Mouse (Mus musculus) brown adipose tissue, adult 24 weeks (tissue): ENCODE results near the gene Vps45. TPM values are rescaled to one million over a fixed set of nuclear protein-coding genes. Genes with fewer than 3 reads are reported as not detected.
"Not testable (repeated sequence)": the region's sequence is repeated elsewhere in the genome, so short reads cannot be mapped to it uniquely, and the experiment has no call there.

Source experiments
- H3K27ac ChIP-seq: fragments of 200-500 bp; replicated peaks from 2 replicates; pipeline ENCODE4 v1.5.1; 2012; ENCODE audit warnings: low read depth, mild to moderate bottlenecking, low read length
- H3K4me1 ChIP-seq: fragments of 200-500 bp; 2 replicates; pipeline ENCODE4 v1.6.1; 2012; ENCODE audit warnings: low read length, mixed read lengths; ENCODE audit not compliant: control insufficient read depth, insufficient read depth, insufficient read length
- H3K4me3 ChIP-seq: fragments of 200-500 bp; 2 replicates; pipeline ENCODE4 v1.5.1; 2012; ENCODE audit warnings: low read depth, mild to moderate bottlenecking, low read length, moderate library complexity; ENCODE audit not compliant: insufficient read depth
- polyA plus RNA-seq: library from polyadenylated mRNA; stranded (reverse); fragments of >200 nt; gene quantifications from 2 replicates; pipeline ENCODE4 v1.2.4, GENCODE M21; 2012; ENCODE audit not compliant: missing spikeins, insufficient read depth, insufficient read length

The Vps45 gene
- polyA plus RNA-seq, 1 experiment: 23.7 TPM

DNA sequence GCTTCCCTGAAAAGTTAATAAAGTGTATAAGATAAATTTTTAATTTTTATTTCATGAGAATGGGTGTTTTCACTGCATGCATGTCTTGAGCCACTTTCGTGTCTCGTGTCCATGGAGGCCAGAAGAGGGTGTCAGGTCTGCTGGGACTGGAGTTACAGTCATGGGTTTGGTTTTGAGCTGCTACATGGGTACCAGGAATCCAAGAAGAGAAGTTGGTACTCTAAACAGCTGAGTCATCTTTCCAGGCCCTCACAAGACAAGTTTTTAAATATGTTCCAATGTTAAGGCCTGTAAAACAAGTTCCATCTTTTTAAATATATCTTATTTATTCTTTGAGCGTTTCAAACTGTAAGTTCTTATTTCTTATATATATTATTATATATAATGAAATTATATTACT lies 6.0 kb upstream of the Vps45 start:
- H3K4me1 ChIP-seq: no peaks in the 10 kb centered on the region
- no peak overlapping the region for H3K27ac ChIP-seq
- H3K4me3 ChIP-seq: no peak overlapping the region

DNA sequence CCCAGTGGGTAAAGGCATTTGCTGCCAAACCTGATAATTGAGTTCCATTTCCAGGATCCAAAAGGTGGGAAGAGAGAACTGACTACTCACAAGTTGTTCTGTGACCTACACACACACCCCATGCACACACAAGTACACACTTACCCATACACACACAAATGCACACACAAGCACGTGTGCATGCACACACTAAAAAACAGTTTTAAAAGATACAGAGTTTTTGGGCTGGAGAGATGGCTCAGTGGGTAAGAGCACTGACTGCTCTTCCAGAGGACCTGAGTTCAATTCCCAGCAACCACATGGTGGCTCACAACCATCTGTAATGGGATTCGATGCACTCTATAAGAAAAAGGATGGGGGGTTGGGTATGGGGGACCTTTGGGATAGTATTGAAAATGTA lies 5.0 kb upstream of the Vps45 start:
- Histone ChIP-seq H3K4me3 (no peak overlapping the region), H3K4me1 (no peaks in the 10 kb centered on the region), H3K27ac (no peak overlapping the region)

DNA sequence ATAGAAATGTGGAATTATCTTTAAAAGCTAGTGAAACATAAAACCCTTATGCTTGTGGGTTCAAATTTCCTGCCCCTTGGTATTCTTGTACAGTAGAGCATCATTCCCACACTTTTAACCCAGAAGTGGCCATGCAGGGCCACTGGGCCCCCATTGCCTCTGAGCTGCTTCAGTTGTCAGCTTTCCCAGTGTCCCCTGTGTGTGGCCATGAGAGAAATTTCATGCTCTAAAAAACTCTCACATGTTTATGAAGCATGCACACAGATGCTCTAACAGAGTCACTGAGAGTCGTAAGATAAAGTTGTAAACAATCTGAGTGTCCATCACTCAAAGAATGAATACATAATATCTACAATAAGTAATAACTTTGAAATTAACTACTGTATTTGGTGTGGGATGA lies 1.9 kb upstream of the Vps45 start:
- Histone ChIP-seq H3K4me3 (no peak overlapping the region), H3K4me1 (no peaks in the 10 kb centered on the region), H3K27ac (no peak overlapping the region)

DNA sequence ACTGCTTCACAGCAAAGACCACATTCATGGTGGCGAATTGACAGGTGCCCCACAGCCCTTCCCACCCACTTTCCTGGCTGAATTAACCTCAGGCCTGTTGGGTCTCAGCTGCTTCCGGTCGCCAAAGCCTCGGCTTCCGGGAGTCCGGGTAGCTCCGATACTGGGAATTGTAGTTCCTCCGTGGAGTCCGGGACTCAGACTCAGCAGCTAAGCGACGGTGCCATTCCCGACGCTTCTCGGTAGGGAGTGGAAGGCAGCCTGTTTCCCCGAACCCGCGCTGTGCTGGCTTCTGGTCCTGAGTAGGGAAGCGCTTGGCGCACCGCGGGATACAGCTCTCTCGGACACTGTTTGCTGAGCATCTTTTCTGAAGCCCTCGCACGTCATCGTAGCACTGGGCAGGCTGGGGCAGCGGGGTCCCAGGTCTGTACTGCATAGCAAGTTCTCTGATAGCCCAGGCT lies 490 bp downstream of the Vps45 start:
- Histone ChIP-seq H3K27ac (peak overlapping the region; percentile 53), H3K4me1 (no peaks in the 10 kb centered on the region), H3K4me3 (peak overlapping the region; percentile 80)

DNA sequence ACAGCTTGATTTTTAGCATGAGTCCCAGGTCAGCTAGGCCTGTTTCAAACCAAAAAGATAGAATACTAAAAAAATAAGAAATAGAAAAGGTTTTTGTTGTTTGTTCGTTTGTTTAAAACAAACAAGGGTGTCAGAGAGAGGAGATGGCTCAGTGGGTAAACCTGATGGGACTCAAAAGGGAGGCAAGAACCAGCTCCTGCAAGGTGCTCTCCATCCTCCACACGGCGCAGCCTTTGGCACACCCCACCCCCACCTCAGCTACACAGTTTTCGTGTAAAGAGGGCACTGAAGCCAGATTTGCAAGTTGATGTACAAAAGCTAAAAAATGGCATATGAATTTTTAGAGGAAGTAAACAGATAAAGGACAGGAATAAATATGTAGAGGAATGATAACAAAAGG lies 2.2 kb downstream of the Vps45 start:
- no peak overlapping the region for H3K4me3 ChIP-seq
- H3K27ac ChIP-seq: no peak overlapping the region
- no peaks in the 10 kb centered on the region for H3K4me1 ChIP-seq

GRCm38 (mm10) chr3:96055294-96055693 lies 3.0 kb downstream of the Vps45 start:
- H3K27ac ChIP-seq: no peak overlapping the region
- no peaks in the 10 kb centered on the region for H3K4me1 ChIP-seq
- H3K4me3 ChIP-seq: no peak overlapping the region

- Histone ChIP-seq H3K27ac (no peak overlapping the region), H3K4me1 (no peaks in the 10 kb centered on the region), H3K4me3 (no peak overlapping the region)
These were observed 6.4 kb downstream of the Vps45 start for GRCm38 (mm10) chr3:96051839-96052238.

- H3K4me3 ChIP-seq: no peak overlapping the region
- no peaks in the 10 kb centered on the region for H3K4me1 ChIP-seq
These were observed 7.1 kb downstream of the Vps45 start for GRCm38 (mm10) chr3:96051186-96051585.

GRCm38 (mm10) chr3:96050779-96051178 lies 7.5 kb downstream of the Vps45 start:
- Histone ChIP-seq H3K4me1 (no peaks in the 10 kb centered on the region), H3K4me3 (no peak overlapping the region), H3K27ac (no peak overlapping the region)

More at GRCm38 (mm10) chr3:96051186-96051585, 7.1 kb downstream of the Vps45 start:
- H3K27ac ChIP-seq: no peak overlapping the region

- not testable (repeated sequence) for H3K4me3 ChIP-seq, H3K4me1 ChIP-seq, H3K27ac ChIP-seq
These were observed 13.7 kb downstream of the Vps45 start for GRCm38 (mm10) chr3:96044559-96044958.

DNA sequence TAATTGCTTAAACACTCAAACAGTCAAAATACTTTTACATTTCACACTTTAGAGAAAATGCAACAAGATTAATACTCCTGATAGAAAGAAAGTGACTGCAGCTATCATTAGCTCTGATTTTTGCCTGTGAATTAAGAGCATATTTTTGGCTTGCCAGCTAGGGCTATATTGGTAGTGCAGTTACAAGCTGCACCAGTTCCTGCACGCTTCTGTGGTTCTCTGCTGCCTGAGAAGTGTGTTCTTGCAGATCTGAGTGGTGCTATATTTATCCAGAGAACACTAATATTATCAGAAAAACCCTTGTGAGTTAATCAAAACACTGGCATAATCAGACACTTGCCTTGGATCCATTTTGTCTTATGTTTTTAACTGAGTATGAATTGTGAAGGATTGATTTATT lies 15.2 kb downstream of the Vps45 start:
- no peak overlapping the region for H3K27ac ChIP-seq
- H3K4me1 ChIP-seq: no peaks in the 10 kb centered on the region
- H3K4me3 ChIP-seq: no peak overlapping the region

DNA sequence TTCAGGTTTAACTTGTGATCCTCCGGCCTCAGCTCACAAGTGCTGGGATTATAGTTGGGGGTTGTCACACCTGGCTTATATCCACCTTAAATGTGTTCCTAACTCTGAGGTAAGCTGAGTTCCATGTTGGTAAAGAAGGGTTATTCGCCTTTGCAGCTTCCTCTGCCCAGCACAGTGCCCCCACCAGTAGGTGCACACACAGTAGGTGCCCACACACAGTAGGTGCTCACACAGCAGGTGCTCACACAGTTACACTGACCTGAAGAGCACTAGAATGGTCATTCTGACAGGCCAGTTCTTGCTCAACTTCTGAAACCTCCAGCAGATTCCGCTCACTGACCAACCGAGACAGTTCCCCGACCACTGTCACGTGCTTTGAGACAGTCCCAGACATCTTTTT lies 17.2 kb downstream of the Vps45 start:
- no peak overlapping the region for H3K27ac ChIP-seq
- H3K4me1 ChIP-seq: no peaks in the 10 kb centered on the region
- H3K4me3 ChIP-seq: no peak overlapping the region

DNA sequence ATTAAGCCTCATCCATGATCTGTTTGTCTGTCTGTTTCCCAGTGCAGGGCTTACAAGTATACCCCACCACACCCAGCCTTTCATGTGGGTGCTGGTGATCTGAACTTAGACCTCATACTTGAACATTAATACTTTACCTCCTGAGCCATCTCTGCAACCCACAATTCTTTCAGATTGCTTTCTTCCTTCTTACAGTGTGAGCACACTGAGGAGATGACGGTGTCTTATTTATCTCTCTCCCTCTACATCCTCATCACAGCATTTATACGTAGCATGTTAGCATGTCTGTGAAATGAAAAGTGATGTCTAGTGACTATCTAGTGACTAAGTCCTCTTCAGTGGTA lies 17.6 kb downstream of the Vps45 start:
- H3K27ac ChIP-seq: no peak overlapping the region

DNA sequence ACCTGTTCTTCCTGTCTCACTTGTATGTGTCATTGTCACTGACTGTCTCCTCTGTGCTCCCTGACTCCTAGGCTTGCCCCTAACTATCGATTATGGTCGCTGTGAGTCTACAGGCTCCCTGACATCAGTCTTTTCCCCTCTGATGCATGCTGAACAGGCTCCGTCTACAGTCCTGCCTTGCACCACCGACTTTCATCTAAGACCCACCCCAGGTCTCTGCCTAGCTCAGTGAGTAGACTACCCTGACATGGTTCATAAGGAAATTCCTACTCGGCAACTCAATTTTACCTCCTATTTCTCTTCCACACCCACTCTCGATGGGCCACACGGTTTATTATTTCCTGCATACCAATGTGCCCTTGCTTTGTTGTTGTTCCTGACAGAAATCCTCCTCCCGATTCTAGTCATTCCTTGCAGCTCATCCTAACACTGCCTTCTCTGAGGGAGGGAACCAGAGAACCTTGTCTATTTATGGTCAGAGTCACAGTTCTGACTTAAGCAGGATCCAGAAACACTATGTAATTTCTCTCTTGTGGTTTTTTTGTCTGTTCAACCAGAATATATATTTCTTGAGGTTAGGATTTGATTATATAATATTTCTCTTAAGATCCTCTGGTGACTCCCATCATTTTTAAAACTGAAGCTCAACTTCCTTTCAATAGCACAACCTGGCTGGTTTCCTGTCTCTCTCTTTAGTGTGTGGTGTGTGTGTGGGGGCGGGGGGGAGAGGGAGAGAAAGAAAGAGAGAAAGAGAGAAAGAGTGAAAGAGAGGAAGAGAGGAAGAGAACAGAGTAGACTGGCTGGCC lies 18.2 kb downstream of the Vps45 start:
- Histone ChIP-seq H3K4me1 (no peaks in the 10 kb centered on the region), H3K27ac (no peak overlapping the region), H3K4me3 (no peak overlapping the region)

More for the DNA sequence above, 17.6 kb downstream of the Vps45 start:
- Histone ChIP-seq H3K4me1 (no peaks in the 10 kb centered on the region), H3K4me3 (no peak overlapping the region)

DNA sequence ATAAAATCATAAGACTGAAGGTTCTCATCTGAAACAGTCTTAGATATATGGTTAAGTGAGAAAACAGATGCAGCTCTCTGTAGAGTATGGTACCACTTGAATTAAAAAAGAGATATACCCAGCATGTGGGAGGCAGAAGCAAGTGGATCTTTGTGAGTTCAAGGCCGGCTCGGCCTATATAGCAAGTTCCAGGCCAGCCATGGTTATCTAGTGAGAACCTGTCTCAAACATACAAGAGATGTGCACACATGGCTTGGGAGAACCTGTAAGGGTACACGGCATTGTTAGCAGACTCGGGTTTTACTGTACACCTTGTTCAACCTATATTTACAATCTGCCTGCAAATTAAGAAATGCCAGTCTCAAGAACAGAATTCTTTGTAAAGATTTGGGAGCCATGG lies 19.4 kb downstream of the Vps45 start:
- H3K4me3 ChIP-seq: no peak overlapping the region
- H3K27ac ChIP-seq: no peak overlapping the region
- no peaks in the 10 kb centered on the region for H3K4me1 ChIP-seq

- H3K27ac ChIP-seq: no peak overlapping the region
- H3K4me1 ChIP-seq: no peaks in the 10 kb centered on the region
- no peak overlapping the region for H3K4me3 ChIP-seq
These were observed 20.1 kb downstream of the Vps45 start for GRCm38 (mm10) chr3:96038156-96038555.
